Mouse (Mus musculus): ENCODE results near the gene St6galnac3. TPM values are rescaled to one million over a fixed set of nuclear protein-coding genes. Genes with fewer than 3 reads are reported as not detected.

The St6galnac3 gene
- polyA plus RNA-seq, 1 experiment: not detected

GRCm38 (mm10) chr3:153512545-153512944 is 212.4 kb downstream of the St6galnac3 start:
- Histone ChIP-seq H3K79me3 (ENCODE audit: low read depth) (no peaks in the 10 kb centered on the region), H3K79me2 (ENCODE audit: control insufficient read depth, insufficient read depth) (no peaks in the 10 kb centered on the region), H3K27me3 (ENCODE audit: control insufficient read depth, insufficient read depth, insufficient read length) (no peaks in the 10 kb centered on the region), H3ac (ENCODE audit: control insufficient read depth, insufficient read length, low read depth) (no peak overlapping the region), H3K36me3 (ENCODE audit: control insufficient read depth, insufficient read depth) (no peaks in the 10 kb centered on the region), H3K4me3 (ENCODE audit: insufficient read depth, poor library complexity, severe bottlenecking) (no peak overlapping the region)
- TF ChIP-seq USF1 (IDR thresholded peaks at IDR 0.05; ENCODE audit: low read depth) (no peak), MYOD1 (IDR thresholded peaks at IDR 0.05; ENCODE audit: control insufficient read depth, insufficient read length, low read depth) (no peak), MYOG (IDR thresholded peaks at IDR 0.05; ENCODE audit: control insufficient read depth, extremely low read depth, insufficient read length) (no peak), FOSL1 (IDR thresholded peaks at IDR 0.05; ENCODE audit: insufficient read depth, low read length, poor library complexity, severe bottlenecking) (no peak), MAX (IDR thresholded peaks at IDR 0.05) (no peak), CEBPB (IDR thresholded peaks at IDR 0.05; ENCODE audit: low read depth) (no peak), CTCF (IDR thresholded peaks at IDR 0.05; ENCODE audit: control insufficient read depth, insufficient read depth, insufficient read length) (no peak)

- Histone ChIP-seq H3K79me3 (ENCODE audit: low read depth) (no peaks in the 10 kb centered on the region), H3ac (ENCODE audit: control insufficient read depth, insufficient read length, low read depth) (no peak overlapping the region), H3K79me2 (ENCODE audit: control insufficient read depth, insufficient read depth) (no peaks in the 10 kb centered on the region), H3K27me3 (ENCODE audit: control insufficient read depth, insufficient read depth, insufficient read length) (peaks cover 3% of the 10 kb centered on the region), H3K36me3 (ENCODE audit: control insufficient read depth, insufficient read depth) (no peaks in the 10 kb centered on the region), H3K4me3 (ENCODE audit: insufficient read depth, poor library complexity, severe bottlenecking) (no peak overlapping the region)
- TF ChIP-seq MYOG (IDR thresholded peaks at IDR 0.05; ENCODE audit: control insufficient read depth, extremely low read depth, insufficient read length) (no peak), CEBPB (IDR thresholded peaks at IDR 0.05; ENCODE audit: low read depth) (no peak), CTCF (IDR thresholded peaks at IDR 0.05; ENCODE audit: control insufficient read depth, insufficient read depth, insufficient read length) (no peak), FOSL1 (IDR thresholded peaks at IDR 0.05; ENCODE audit: insufficient read depth, low read length, poor library complexity, severe bottlenecking) (no peak), MYOD1 (IDR thresholded peaks at IDR 0.05; ENCODE audit: control insufficient read depth, insufficient read length, low read depth) (no peak), MAX (IDR thresholded peaks at IDR 0.05) (no peak), USF1 (IDR thresholded peaks at IDR 0.05; ENCODE audit: low read depth) (no peak)
Measured at GRCm38 (mm10) chr3:153511151-153511580, 213.8 kb downstream of the St6galnac3 start.

- Histone ChIP-seq H3K36me3 (ENCODE audit: control insufficient read depth, insufficient read depth) (no peaks in the 10 kb centered on the region), H3ac (ENCODE audit: control insufficient read depth, insufficient read length, low read depth) (no peak overlapping the region), H3K4me3 (ENCODE audit: insufficient read depth, poor library complexity, severe bottlenecking) (no peak overlapping the region), H3K79me3 (ENCODE audit: low read depth) (no peaks in the 10 kb centered on the region), H3K27me3 (ENCODE audit: control insufficient read depth, insufficient read depth, insufficient read length) (peaks cover 4% of the 10 kb centered on the region), H3K79me2 (ENCODE audit: control insufficient read depth, insufficient read depth) (no peaks in the 10 kb centered on the region)
- TF ChIP-seq MAX (IDR thresholded peaks at IDR 0.05) (no peak), CEBPB (IDR thresholded peaks at IDR 0.05; ENCODE audit: low read depth) (no peak)
Measured at GRCm38 (mm10) chr3:153510048-153510630, 214.8 kb downstream of the St6galnac3 start.

- Histone ChIP-seq H3K27me3 (ENCODE audit: control insufficient read depth, insufficient read depth, insufficient read length) (peaks cover 4% of the 10 kb centered on the region), H3ac (ENCODE audit: control insufficient read depth, insufficient read length, low read depth) (no peak overlapping the region)
- no peak for TF ChIP-seq FOSL1 (IDR thresholded peaks at IDR 0.05; ENCODE audit: insufficient read depth, low read length, poor library complexity, severe bottlenecking)
- TF ChIP-seq MAX (IDR thresholded peaks at IDR 0.05): no peak
- no peak for TF ChIP-seq USF1 (IDR thresholded peaks at IDR 0.05; ENCODE audit: low read depth)
- no peak for TF ChIP-seq MYOG (IDR thresholded peaks at IDR 0.05; ENCODE audit: control insufficient read depth, extremely low read depth, insufficient read length)
- no peak for TF ChIP-seq CTCF (IDR thresholded peaks at IDR 0.05; ENCODE audit: control insufficient read depth, insufficient read depth, insufficient read length)
- no peak for TF ChIP-seq CEBPB (IDR thresholded peaks at IDR 0.05; ENCODE audit: low read depth)
- no peak for TF ChIP-seq MYOD1 (IDR thresholded peaks at IDR 0.05; ENCODE audit: control insufficient read depth, insufficient read length, low read depth)
Measured at GRCm38 (mm10) chr3:153509643-153510042, 215.3 kb downstream of the St6galnac3 start.

GRCm38 (mm10) chr3:153509029-153509428 is 215.9 kb downstream of the St6galnac3 start:
- Histone ChIP-seq H3K4me3 (ENCODE audit: insufficient read depth, poor library complexity, severe bottlenecking) (no peak overlapping the region), H3K79me3 (ENCODE audit: low read depth) (no peaks in the 10 kb centered on the region), H3K79me2 (ENCODE audit: control insufficient read depth, insufficient read depth) (no peaks in the 10 kb centered on the region), H3K36me3 (ENCODE audit: control insufficient read depth, insufficient read depth) (no peaks in the 10 kb centered on the region), H3K27me3 (ENCODE audit: control insufficient read depth, insufficient read depth, insufficient read length) (peaks cover 4% of the 10 kb centered on the region), H3ac (ENCODE audit: control insufficient read depth, insufficient read length, low read depth) (no peak overlapping the region)
- no peak for TF ChIP-seq MYOG (IDR thresholded peaks at IDR 0.05; ENCODE audit: control insufficient read depth, extremely low read depth, insufficient read length)
- TF ChIP-seq USF1 (IDR thresholded peaks at IDR 0.05; ENCODE audit: low read depth): no peak
- no peak for TF ChIP-seq CEBPB (IDR thresholded peaks at IDR 0.05; ENCODE audit: low read depth)
- no peak for TF ChIP-seq MAX (IDR thresholded peaks at IDR 0.05)
- TF ChIP-seq CTCF (IDR thresholded peaks at IDR 0.05; ENCODE audit: control insufficient read depth, insufficient read depth, insufficient read length): no peak
- no peak for TF ChIP-seq FOSL1 (IDR thresholded peaks at IDR 0.05; ENCODE audit: insufficient read depth, low read length, poor library complexity, severe bottlenecking)
- TF ChIP-seq MYOD1 (IDR thresholded peaks at IDR 0.05; ENCODE audit: control insufficient read depth, insufficient read length, low read depth): no peak

More at GRCm38 (mm10) chr3:153509643-153510042, 215.3 kb downstream of the St6galnac3 start:
- no peaks in the 10 kb centered on the region for H3K36me3 ChIP-seq (ENCODE audit: control insufficient read depth, insufficient read depth)
- no peak overlapping the region for H3K4me3 ChIP-seq (ENCODE audit: insufficient read depth, poor library complexity, severe bottlenecking)
- H3K79me2 ChIP-seq (ENCODE audit: control insufficient read depth, insufficient read depth): no peaks in the 10 kb centered on the region
- no peaks in the 10 kb centered on the region for H3K79me3 ChIP-seq (ENCODE audit: low read depth)

- Histone ChIP-seq H3ac (ENCODE audit: control insufficient read depth, insufficient read length, low read depth) (no peak overlapping the region), H3K79me2 (ENCODE audit: control insufficient read depth, insufficient read depth) (no peaks in the 10 kb centered on the region), H3K27me3 (ENCODE audit: control insufficient read depth, insufficient read depth, insufficient read length) (peaks cover 4% of the 10 kb centered on the region), H3K79me3 (ENCODE audit: low read depth) (no peaks in the 10 kb centered on the region), H3K36me3 (ENCODE audit: control insufficient read depth, insufficient read depth) (no peaks in the 10 kb centered on the region), H3K4me3 (ENCODE audit: insufficient read depth, poor library complexity, severe bottlenecking) (no peak overlapping the region)
- no peak for TF ChIP-seq MAX (IDR thresholded peaks at IDR 0.05)
- no peak for TF ChIP-seq FOSL1 (IDR thresholded peaks at IDR 0.05; ENCODE audit: insufficient read depth, low read length, poor library complexity, severe bottlenecking)
- TF ChIP-seq MYOG (IDR thresholded peaks at IDR 0.05; ENCODE audit: control insufficient read depth, extremely low read depth, insufficient read length): no peak
- no peak for TF ChIP-seq USF1 (IDR thresholded peaks at IDR 0.05; ENCODE audit: low read depth)
- no peak for TF ChIP-seq MYOD1 (IDR thresholded peaks at IDR 0.05; ENCODE audit: control insufficient read depth, insufficient read length, low read depth)
- TF ChIP-seq CEBPB (IDR thresholded peaks at IDR 0.05; ENCODE audit: low read depth): no peak
Measured at GRCm38 (mm10) chr3:153508592-153508991, 216.4 kb downstream of the St6galnac3 start.
